Mouse (Mus musculus): Measurements from ENCODE around the gene Notch1.

- TF ChIP-seq TAL1 (IDR thresholded peaks at IDR 0.05; ENCODE audit: low read length), result no peak
- TF ChIP-seq POLR2A (IDR thresholded peaks at IDR 0.05; ENCODE audit: control insufficient read depth in 1 of 2, insufficient read depth in 1 of 2, low read depth in 1 of 2, low read length in 2 of 2, poor library complexity in 1 of 2), result no peak
- no peak for TF ChIP-seq CTCF (IDR thresholded peaks at IDR 0.05 in 2 of 3, conservative IDR thresholded peaks at IDR 0.05 in 1 of 3; ENCODE audit: control insufficient read depth in 1 of 3, insufficient read depth in 1 of 3, low read depth in 2 of 3, low read length in 3 of 3, poor library complexity in 1 of 3, severe bottlenecking in 1 of 3)
- no peak for TF ChIP-seq POLR2AphosphoS2 (IDR thresholded peaks at IDR 0.05; ENCODE audit: low read length)
- no peak for TF ChIP-seq ZKSCAN1 (IDR thresholded peaks at IDR 0.05; ENCODE audit: low read depth, low read length)
- no peak for TF ChIP-seq BHLHE40 (IDR thresholded peaks at IDR 0.05; ENCODE audit: borderline replicate concordance, low read depth, low read length)
- no peak for TF ChIP-seq EP300 (IDR thresholded peaks at IDR 0.05; ENCODE audit: low read depth in 1 of 2, low read length in 2 of 2)
- no peak for TF ChIP-seq ZNF384 (IDR thresholded peaks at IDR 0.05; ENCODE audit: low read depth, low read length)
Measured at GRCm38 (mm10) chr2:26490760-26491301, 25.6 kb downstream of the Notch1 start.

All from MEL (cell line).